Mouse (Mus musculus) cerebellum, postnatal 4 days (tissue): Measurements from ENCODE around the gene 2210017I01Rik.

Source experiments
- DNase-seq, 2 experiments: peaks; one replicate each; pipeline ENCODE4 v3.0.0; 2022; ENCODE audit warnings: low spot score in 2 of 2, mixed read lengths in 1 of 2

2210017I01Rik gene

GRCm38 (mm10) chr3:92607392-92607791 is at the start of gene 2210017I01Rik:
Gene 2210017I01Rik, minus strand, starts transcription at chr3:92607492.
- no peak for DNase-seq

GRCm38 (mm10) chr3:92656826-92657225 is 49.5 kb upstream of the 2210017I01Rik start, which contains the start of gene Lce1b:
Gene Lce1b, minus strand, starts transcription at chr3:92656926.
- DNase-seq = no peak

- no peak for DNase-seq
Observed at GRCm38 (mm10) chr3:92648207-92648606, 40.9 kb upstream of the 2210017I01Rik start, which contains the start of gene Lce1a1. Gene Lce1a1, minus strand, starts transcription at chr3:92648307.

GRCm38 (mm10) chr3:92639854-92640253 is 32.6 kb upstream of the 2210017I01Rik start:
- DNase-seq = no peak

DNA sequence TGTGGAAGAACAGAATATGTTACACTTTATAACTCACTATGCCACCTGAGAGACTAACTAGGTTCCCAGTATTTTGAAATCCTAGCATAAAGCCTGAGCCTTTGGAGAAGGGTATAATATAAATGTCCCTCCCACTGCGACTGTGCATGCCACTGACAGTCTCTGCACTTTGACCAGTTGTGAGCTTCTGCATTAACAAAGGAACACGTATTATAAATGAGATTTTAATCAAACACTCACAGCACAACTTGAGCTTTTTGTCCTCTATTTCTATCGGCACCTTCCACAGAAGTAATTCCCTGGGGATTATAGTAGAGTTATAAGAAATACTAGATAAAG is 31.3 kb upstream of the 2210017I01Rik start:
- DNase-seq = no peak

GRCm38 (mm10) chr3:92637745-92638652 is 30.7 kb upstream of the 2210017I01Rik start:
- no peak for DNase-seq

GRCm38 (mm10) chr3:92621560-92621959 is 14.3 kb upstream of the 2210017I01Rik start, which contains the start of gene Lce6a:
Gene Lce6a, minus strand, starts transcription at chr3:92621660.
- no peak for DNase-seq

- DNase-seq = no peak
Observed at GRCm38 (mm10) chr3:92609804-92610203, 2.5 kb upstream of the 2210017I01Rik start.

DNA sequence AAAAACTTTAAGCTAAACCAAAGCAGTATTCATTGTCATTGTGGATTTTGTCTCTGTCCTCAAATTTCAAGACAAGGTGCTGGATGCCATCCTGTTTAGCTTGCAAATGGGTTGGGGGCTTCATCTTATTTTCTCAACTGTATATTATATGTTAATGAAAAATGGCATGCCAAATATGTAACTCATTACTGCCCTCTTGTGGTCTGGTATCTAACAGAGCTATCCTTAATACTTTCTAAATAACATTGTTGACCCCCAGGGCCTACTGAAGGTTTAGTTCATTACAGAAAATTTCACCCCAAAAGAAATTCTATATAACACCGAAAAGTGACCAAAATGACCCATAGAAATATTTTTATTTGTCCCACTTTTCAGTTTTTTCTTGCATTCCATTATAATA is 5.1 kb downstream of the 2210017I01Rik start:
- no peak for DNase-seq

DNA sequence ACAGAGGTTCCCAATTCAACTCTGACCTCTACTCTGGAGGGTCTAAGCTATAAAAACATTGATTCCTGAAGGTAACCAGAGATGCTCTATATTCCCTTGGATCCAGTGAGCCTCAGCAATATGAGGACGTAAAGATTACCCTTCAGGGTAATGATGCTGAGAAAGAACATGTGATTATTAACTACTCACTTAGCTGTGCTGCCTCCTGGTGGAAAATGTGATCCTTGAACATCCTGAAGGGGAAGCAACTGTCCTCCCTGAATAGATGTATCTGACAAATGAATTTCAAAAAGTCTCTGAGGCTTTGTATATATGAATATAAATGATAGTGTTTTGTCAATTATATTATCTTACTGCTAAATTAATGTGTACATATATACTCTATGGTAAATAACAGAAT is 6.8 kb downstream of the 2210017I01Rik start:
- DNase-seq = no peak

DNA sequence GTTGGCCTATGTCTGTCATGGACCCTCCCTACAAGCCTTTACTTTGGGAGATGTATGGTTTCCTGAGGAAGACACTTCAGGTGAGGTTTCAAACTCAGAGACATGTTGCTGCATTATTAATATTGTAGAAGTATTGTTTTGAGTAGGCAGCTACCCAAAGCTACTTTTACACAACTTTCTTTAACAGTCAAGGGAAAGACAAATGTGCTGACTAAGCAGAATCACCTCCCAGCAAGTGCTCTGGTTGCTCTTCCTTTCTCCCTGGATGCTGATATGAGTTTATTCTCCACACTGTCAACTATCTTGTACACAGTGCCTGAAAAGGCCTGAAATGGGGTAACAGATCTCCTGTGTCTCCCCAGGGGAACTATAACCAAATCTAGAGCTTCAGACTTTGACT is 7.3 kb downstream of the 2210017I01Rik start:
- no peak for DNase-seq

- no peak for DNase-seq
Observed at GRCm38 (mm10) chr3:92598429-92598828, 8.9 kb downstream of the 2210017I01Rik start.

GRCm38 (mm10) chr3:92588858-92589257 is 18.4 kb downstream of the 2210017I01Rik start, which contains the start of gene Smcp:
Gene Smcp, minus strand, starts transcription at chr3:92588997.
- DNase-seq = no peak

GRCm38 (mm10) chr3:92587190-92587589 is 20.1 kb downstream of the 2210017I01Rik start:
- no peak for DNase-seq

GRCm38 (mm10) chr3:92585055-92585454 is 22.2 kb downstream of the 2210017I01Rik start:
- no peak for DNase-seq

DNA sequence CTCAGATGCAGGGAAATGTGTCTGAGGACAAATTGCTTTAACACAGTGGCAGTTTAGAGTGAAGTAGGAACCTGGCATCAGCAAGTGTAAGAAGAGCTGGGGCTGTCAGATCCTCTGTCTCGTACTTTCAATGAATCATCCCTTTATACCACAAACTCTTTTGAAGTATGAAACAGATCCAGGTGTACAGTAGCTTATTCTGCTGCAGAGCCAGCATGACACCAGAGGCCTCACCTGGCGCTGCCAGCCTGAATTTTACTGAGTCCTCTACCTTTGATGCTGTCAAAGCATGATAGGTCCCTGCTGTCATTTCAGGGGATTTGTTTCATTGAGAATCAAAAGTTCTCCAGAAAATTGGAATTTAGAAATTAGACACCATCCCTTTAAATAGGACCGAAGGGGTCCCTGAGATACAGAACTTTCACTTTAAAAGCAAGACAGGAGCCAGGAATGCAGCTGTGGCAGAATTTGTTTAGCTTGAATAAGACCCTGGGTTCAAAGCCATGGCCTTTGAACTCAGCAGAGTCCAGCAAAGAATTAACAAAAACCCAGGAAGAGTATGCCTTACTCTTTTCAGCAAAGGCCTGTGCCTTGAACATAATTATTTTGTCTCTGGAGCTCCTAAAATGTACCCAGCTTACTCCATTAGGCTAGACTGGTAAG is 24.0 kb downstream of the 2210017I01Rik start:
- DNase-seq = no peak

DNA sequence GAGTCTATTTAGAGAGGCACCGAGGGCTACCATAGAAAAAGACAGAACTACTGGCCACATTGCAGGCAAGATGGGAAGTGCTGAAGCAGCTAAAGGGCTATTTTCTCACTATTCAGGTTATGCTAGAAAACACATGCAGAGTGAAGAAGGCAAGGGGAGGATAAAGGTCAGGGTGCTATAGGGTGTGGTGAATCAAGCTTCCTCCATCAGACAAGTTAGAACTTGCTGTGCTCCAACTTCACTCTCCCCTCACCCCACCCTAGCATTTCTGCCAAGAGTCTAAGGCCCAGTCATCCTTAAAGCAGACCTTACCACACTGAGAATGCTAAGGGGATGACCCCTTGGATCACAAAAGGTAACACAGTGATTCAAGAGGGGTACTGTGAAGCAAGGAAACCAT is 27.8 kb downstream of the 2210017I01Rik start:
- no peak for DNase-seq

DNA sequence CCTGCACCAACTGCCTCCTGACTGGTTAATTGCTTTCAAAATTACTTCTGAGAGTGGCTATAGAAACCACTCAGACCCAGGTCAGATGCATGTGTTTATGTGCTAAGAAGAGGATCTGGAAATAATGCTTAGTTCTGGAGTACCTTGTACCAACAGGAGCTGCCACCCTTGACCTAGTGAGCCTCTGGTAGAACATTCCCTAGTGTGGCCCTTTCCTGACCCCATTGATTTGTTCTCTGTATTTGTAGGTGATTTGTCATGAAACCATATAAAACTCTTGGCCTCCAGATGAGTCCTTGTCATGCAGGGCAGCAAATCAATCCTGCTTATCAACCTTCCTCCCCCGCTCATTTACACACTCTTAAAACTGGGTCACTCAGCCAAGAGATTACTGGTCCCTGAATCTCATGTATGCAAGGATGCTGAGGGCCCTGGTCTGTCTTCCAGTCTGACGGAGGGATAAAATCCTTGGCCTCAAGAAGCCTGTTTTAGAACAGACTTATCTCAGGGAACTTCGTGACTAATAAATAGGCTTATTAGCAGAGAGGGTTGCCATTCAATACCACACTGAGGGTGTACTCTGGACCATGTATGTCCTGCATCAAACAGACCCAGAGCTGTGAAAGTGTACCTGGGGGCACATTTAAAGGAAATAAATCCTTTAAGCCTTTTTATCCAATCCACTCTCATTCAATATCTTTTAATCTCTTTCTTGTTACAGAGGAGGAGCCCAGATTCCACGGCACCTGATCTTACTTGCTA is 28.5 kb downstream of the 2210017I01Rik start:
- no peak for DNase-seq

- no peak for DNase-seq
Observed at GRCm38 (mm10) chr3:92573449-92574041, 33.7 kb downstream of the 2210017I01Rik start, which contains the start of gene Ivl. Gene Ivl, minus strand, starts transcription at chr3:92573735.

- DNase-seq = no peak
Observed at GRCm38 (mm10) chr3:92572514-92573155, 34.7 kb downstream of the 2210017I01Rik start.

- no peak for DNase-seq
Observed at GRCm38 (mm10) chr3:92568752-92569151, 38.5 kb downstream of the 2210017I01Rik start.
